Mouse (Mus musculus): ENCODE measurements around the gene Tubg1. TPM values are rescaled to one million over a fixed set of nuclear protein-coding genes. Genes with fewer than 3 reads are reported as not detected.

Tubg1 gene
- total and polyA plus RNA-seq, 2 experiments from 2014 or later, result 39.4 to 47.4 TPM

DNA sequence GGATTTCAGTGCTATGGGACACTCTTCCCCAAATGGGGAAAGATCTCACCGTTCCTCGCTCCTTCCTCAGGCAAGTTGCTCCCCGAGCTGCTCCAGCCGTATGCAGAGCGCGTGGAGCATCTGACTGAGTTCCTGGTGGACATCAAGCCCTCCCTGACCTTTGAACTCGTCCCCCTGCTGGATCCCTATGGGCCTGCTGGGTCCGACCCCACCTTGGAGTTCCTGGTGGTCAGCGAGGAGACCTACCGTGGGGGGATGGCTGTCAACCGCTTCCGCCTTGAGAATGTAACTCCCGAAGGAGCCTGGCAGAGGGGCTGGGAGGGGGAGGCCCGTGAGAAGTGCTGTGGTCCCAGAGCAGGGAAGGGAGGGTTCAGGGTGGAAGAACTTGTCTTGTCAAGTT is 35.5 kb upstream of the Tubg1 start:
- Histone ChIP-seq H3K36me3 (replicated peaks; ENCODE audit: control insufficient read depth, insufficient read depth, low read length) (peaks cover 11% of the 10 kb centered on the region), H3K27ac (ENCODE audit: low read depth) (no peak overlapping the region), H3K27me3 (ENCODE audit: control insufficient read depth, insufficient read depth, low read length) (peaks cover 22% of the 10 kb centered on the region), H3K9me3 (replicated peaks; ENCODE audit: control insufficient read depth, low read length) (no peaks in the 10 kb centered on the region), H3K4me2 (ENCODE audit: low read depth, low read length) (no peak overlapping the region), H3K9ac (replicated peaks; ENCODE audit: low read depth, low read length) (no peak overlapping the region), H3K4me3 (ENCODE audit: low read depth, low read length) (no peak overlapping the region), H3K4me1 (ENCODE audit: control insufficient read depth, insufficient read depth) (peaks cover 24% of the 10 kb centered on the region)
- no peak for DNase-seq (ENCODE audit: low spot score)
- TF ChIP-seq CTCF (IDR thresholded peaks at IDR 0.05; ENCODE audit: low read depth), result no peak
- TF ChIP-seq EP300 (IDR thresholded peaks at IDR 0.05; ENCODE audit: low read depth), result no peak
- ATAC-seq (ENCODE audit: insufficient read depth, low read depth), result no peak
- 81% methylated on average over 14 of the region's 14 CpGs for WGBS

DNA sequence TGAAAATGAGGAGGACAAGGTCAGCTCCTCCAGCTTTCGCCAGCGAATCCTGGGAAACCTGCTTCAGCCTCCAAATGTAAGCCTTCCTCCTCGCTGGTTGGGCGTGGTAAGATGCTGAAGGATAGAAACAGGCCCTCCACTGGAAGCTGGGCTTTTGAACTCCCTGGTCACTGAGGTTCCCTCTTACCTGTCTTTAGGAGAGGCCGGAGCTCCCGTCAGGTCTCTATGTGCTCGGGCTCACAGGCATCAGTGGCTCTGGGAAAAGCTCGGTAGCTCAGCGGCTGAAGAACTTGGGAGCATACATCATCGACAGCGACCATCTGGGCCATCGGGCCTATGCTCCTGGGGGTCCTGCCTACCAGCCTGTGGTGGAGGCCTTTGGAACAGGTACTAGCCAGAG is 34.9 kb upstream of the Tubg1 start:
- no peak overlapping the region for H3K27ac ChIP-seq (ENCODE audit: low read depth)
- H3K27me3 ChIP-seq (ENCODE audit: control insufficient read depth, insufficient read depth, low read length), result peaks cover 16% of the 10 kb centered on the region
- no peaks in the 10 kb centered on the region for H3K9me3 ChIP-seq (replicated peaks; ENCODE audit: control insufficient read depth, low read length)
- DNase-seq (ENCODE audit: low spot score), result no peak
- no peak for TF ChIP-seq EP300 (IDR thresholded peaks at IDR 0.05; ENCODE audit: low read depth)
- TF ChIP-seq CTCF (IDR thresholded peaks at IDR 0.05; ENCODE audit: low read depth), result no peak
- H3K36me3 ChIP-seq (replicated peaks; ENCODE audit: control insufficient read depth, insufficient read depth, low read length), result peaks cover 17% of the 10 kb centered on the region
- no peak overlapping the region for H3K9ac ChIP-seq (replicated peaks; ENCODE audit: low read depth, low read length)
- no peak overlapping the region for H3K4me3 ChIP-seq (ENCODE audit: low read depth, low read length)
- H3K4me1 ChIP-seq (ENCODE audit: control insufficient read depth, insufficient read depth), result peaks cover 24% of the 10 kb centered on the region
- no peak for ATAC-seq (ENCODE audit: insufficient read depth, low read depth)
- WGBS, result 93% methylated on average over 12 of the region's 12 CpGs
- H3K4me2 ChIP-seq (ENCODE audit: low read depth, low read length), result no peak overlapping the region

DNA sequence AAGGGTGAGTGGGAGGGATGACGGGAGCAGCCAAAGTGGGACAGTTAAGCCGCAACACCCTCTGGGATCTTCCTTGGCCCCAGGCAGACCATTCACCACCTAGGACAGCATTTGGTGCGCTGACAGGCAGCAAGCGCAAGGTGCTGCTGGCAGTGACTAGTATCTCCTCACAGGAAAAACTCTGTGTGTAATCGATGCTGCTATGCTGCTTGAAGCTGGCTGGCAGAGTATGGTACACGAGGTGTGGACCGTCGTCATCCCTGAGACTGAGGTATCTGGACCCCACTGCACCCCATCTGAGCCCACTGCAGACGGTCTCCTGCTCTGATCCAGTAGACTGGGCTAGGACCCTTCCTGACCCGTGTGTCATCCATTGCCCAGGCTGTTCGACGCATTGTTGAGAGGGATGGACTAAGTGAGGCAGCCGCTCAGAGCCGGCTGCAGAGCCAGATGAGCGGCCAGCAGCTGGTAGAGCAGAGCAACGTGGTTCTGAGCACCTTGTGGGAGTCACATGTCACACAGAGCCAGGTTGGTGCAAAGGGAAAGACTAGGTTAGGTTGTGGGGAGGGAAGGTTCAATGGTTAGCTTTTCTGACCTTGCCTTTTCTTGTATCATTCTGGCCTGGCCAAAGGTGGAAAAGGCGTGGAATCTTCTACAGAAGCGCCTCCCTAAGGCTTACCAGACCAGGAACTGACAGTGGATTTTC is 34.0 kb upstream of the Tubg1 start:
- H3K9ac ChIP-seq (replicated peaks; ENCODE audit: low read depth, low read length), result 0 out of 2 replicates have a peak overlapping the region, but pooled peaks have one; percentile 67
- ATAC-seq (ENCODE audit: insufficient read depth, low read depth) (no peak), DNase-seq (ENCODE audit: low spot score) (no peak)
- H3K36me3 ChIP-seq (replicated peaks; ENCODE audit: control insufficient read depth, insufficient read depth, low read length), result peaks cover 27% of the 10 kb centered on the region
- H3K4me1 ChIP-seq (ENCODE audit: control insufficient read depth, insufficient read depth), result peaks cover 24% of the 10 kb centered on the region
- H3K4me2 ChIP-seq (ENCODE audit: low read depth, low read length), result no peak overlapping the region
- TF ChIP-seq EP300 (IDR thresholded peaks at IDR 0.05; ENCODE audit: low read depth) (no peak), CTCF (IDR thresholded peaks at IDR 0.05; ENCODE audit: low read depth) (no peak)
- no peak overlapping the region; the same call in 1 of the 2 replicates for H3K27ac ChIP-seq (ENCODE audit: low read depth)
- H3K27me3 ChIP-seq (ENCODE audit: control insufficient read depth, insufficient read depth, low read length), result peaks cover 6% of the 10 kb centered on the region; the same call in 1 of the 2 replicates
- H3K9me3 ChIP-seq (replicated peaks; ENCODE audit: control insufficient read depth, low read length), result no peaks in the 10 kb centered on the region
- 92% methylated on average over 18 of the region's 18 CpGs for WGBS
- no peak overlapping the region for H3K4me3 ChIP-seq (ENCODE audit: low read depth, low read length)

DNA sequence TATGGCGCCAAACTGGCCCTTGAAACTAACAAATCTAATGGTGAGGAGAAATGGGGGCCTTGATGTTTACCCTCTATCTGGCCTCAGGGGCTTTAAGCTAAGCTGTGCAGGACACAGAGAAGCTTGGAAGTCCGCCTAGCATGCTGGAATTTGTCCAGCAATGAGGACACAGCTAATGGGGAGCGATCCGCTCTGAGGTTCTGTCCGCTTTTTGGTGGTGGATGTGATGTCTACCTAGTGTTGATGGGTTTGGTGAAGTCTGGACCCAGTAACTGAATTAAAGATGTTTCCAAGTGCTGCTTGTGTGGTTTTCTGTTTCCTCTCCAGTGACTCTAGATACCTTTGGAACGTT is 33.4 kb upstream of the Tubg1 start:
- TF ChIP-seq EP300 (IDR thresholded peaks at IDR 0.05; ENCODE audit: low read depth), result no peak
- no peak for TF ChIP-seq CTCF (IDR thresholded peaks at IDR 0.05; ENCODE audit: low read depth)
- peak overlapping the region; percentile 80 for H3K27ac ChIP-seq (ENCODE audit: low read depth)
- peaks cover 32% of the 10 kb centered on the region for H3K36me3 ChIP-seq (replicated peaks; ENCODE audit: control insufficient read depth, insufficient read depth, low read length)
- peak overlapping the region; percentile 76 for H3K4me2 ChIP-seq (ENCODE audit: low read depth, low read length)
- H3K9me3 ChIP-seq (replicated peaks; ENCODE audit: control insufficient read depth, low read length), result no peaks in the 10 kb centered on the region
- H3K4me3 ChIP-seq (ENCODE audit: low read depth, low read length), result 0 out of 2 replicates have a peak overlapping the region, but pooled peaks have one; percentile 70
- DNase-seq (ENCODE audit: low spot score) (no peak), ATAC-seq (ENCODE audit: insufficient read depth, low read depth) (no peak)
- 69% methylated on average over 6 of the region's 6 CpGs for WGBS
- peaks cover 24% of the 10 kb centered on the region for H3K4me1 ChIP-seq (ENCODE audit: control insufficient read depth, insufficient read depth)
- peak overlapping the region; percentile 67; the same call in 1 of the 2 replicates for H3K9ac ChIP-seq (replicated peaks; ENCODE audit: low read depth, low read length)
- H3K27me3 ChIP-seq (ENCODE audit: control insufficient read depth, insufficient read depth, low read length), result 0 out of 2 replicates have a peak, but pooled peaks cover 1% of the 10 kb centered on the region

DNA sequence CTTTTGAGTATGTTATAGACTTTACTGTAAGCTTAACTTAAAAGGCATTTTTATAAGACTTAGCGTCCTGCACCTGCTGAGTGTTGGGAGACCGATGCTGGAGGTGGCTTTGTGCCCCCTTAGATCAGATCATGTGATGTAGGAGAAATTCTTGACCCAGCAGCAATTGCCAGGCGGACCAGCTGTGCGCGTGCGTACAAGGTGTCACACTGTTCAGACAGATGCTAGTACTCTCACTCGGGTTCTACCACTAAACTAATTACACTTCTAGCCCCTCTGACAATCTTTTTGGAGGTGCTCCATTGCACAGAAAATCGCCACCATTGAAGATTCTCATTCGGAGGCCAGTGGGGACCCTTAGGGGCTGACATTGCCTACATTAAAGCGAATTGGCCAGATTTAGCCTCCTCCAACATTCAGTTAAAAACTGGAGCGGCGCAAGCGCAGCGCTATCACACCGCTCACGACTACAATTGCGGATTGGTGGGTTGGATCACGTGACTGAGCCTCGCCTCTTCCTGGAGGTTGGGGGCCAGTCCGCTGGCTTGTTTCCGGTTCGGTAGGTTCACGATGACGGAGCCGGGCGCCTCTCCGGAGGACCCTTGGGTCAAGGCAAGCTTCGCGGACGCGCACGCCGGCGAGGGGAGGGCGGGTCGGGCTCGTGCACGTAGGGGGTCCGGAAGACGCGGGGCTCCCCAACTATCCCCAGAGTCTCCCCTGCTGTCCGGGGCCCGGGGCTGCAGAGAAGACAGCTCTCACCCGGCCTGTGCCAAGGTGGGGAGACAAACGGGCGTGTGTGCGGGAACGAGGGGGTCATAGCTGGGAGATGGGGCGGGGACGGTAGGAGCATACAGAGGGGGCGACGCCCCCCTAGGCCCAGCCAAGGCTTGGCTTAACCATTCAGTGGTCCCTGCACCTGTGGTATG is 32.7 kb upstream of the Tubg1 start, which contains the start of gene Mlx:
TSS of gene Mlx (plus strand) at position 522 of the 926 bp plus-strand sequence.
- peak within 1 kb of the TSS; percentile 67 for H3K9ac ChIP-seq (replicated peaks; ENCODE audit: low read depth, low read length)
- H3K9me3 ChIP-seq (replicated peaks; ENCODE audit: control insufficient read depth, low read length), result no peaks in the 10 kb centered on the region
- peaks cover 24% of the 10 kb centered on the region for H3K4me1 ChIP-seq (ENCODE audit: control insufficient read depth, insufficient read depth)
- DNase-seq (ENCODE audit: low spot score) (peak; percentile 95), ATAC-seq (ENCODE audit: insufficient read depth, low read depth) (peak; percentile 86)
- H3K27ac ChIP-seq (ENCODE audit: low read depth), result peak within 1 kb of the TSS; percentile 80
- H3K27me3 ChIP-seq (ENCODE audit: control insufficient read depth, insufficient read depth, low read length), result no peaks in the 10 kb centered on the region
- TF ChIP-seq EP300 (IDR thresholded peaks at IDR 0.05; ENCODE audit: low read depth), result 0 out of 2 replicates have a peak, but pooled peaks have one; percentile 41
- no peak for TF ChIP-seq CTCF (IDR thresholded peaks at IDR 0.05; ENCODE audit: low read depth)
- peaks cover 39% of the 10 kb centered on the region for H3K36me3 ChIP-seq (replicated peaks; ENCODE audit: control insufficient read depth, insufficient read depth, low read length)
- H3K4me3 ChIP-seq (ENCODE audit: low read depth, low read length), result peak within 1 kb of the TSS; percentile 70
- 1% methylated on average over 50 of the region's 52 CpGs for WGBS
- peak within 1 kb of the TSS; percentile 76 for H3K4me2 ChIP-seq (ENCODE audit: low read depth, low read length)

Data from heart, postnatal 0 days (tissue).